Mouse (Mus musculus) kidney, adult 2 months (tissue): Measurements from ENCODE around the gene Nploc4. TPM values are rescaled to one million over a fixed set of nuclear protein-coding genes. Genes with fewer than 3 reads are reported as not detected.
"Not testable (repeated sequence)": the region's sequence is repeated elsewhere in the genome, so short reads cannot be mapped to it uniquely, and the experiment has no call there.

Experiments
- DNase-seq: peaks from one replicate; pipeline ENCODE4 v3.0.0; 2021
- H3K27ac ChIP-seq: fragments of 200-500 bp; 2 replicates; pipeline ENCODE4 v1.5.1; 2012; ENCODE audit warnings: low read depth, low read length, control low read depth, inconsistent platforms; ENCODE audit not compliant: insufficient read depth
- H3K27me3 ChIP-seq: fragments of 200-500 bp; replicated peaks from 2 replicates; pipeline ENCODE4 v1.6.1; 2012; ENCODE audit warnings: mild to moderate bottlenecking, moderate library complexity, low read length, inconsistent platforms; ENCODE audit not compliant: control insufficient read depth, insufficient read depth
- H3K36me3 ChIP-seq: fragments of 200-500 bp; 2 replicates; pipeline ENCODE4 v1.6.1; 2012; ENCODE audit warnings: mild to moderate bottlenecking, moderate library complexity, low read length, inconsistent platforms; ENCODE audit not compliant: control insufficient read depth, insufficient read depth
- H3K4me1 ChIP-seq: fragments of 200-500 bp; 2 replicates; pipeline ENCODE4 v1.6.1; 2011; ENCODE audit warnings: low read length; ENCODE audit not compliant: control insufficient read depth, insufficient read depth
- H3K4me3 ChIP-seq: fragments of 200-500 bp; 2 replicates; pipeline ENCODE4 v1.5.1; 2011; ENCODE audit warnings: mild to moderate bottlenecking, low read depth, low read length, control low read depth; ENCODE audit not compliant: insufficient read depth
- CTCF ChIP-seq: fragments of 200-500 bp; conservative IDR thresholded peaks from 2 replicates; pipeline ENCODE4 v1.5.1; 2011; ENCODE audit warnings: low read depth, mild to moderate bottlenecking, control low read depth, low read length, moderate library complexity, mixed read lengths; ENCODE audit not compliant: insufficient read depth, insufficient read length
- POLR2A ChIP-seq: fragments of 200-500 bp; IDR thresholded peaks from one replicate; pipeline ENCODE4 v1.6.1; 2011; ENCODE audit warnings: low read depth, low read length, control low read depth
- WGBS: fragments of 180-500 bp; shearing (Covaris S2); methylation state at CpG from one replicate; pipeline ENCODE4 v1.1.7; 2018; 5-methylcytosine and 5-hydroxymethylcytosine counted together
- polyA plus RNA-seq: library from polyadenylated mRNA; depleted of rRNA; stranded (reverse); fragments of >200 nt; gene quantifications from 2 replicates; pipeline ENCODE4 v1.2.3, GENCODE M21; 2012

Gene Nploc4
- polyA plus RNA-seq, 1 experiment, result 39.5 TPM

GRCm38 (mm10) chr11:120437857-120438385 is 413 bp upstream of the Nploc4 start:
- DNase-seq, result no peak
- Histone ChIP-seq H3K27me3 (no peaks in the 10 kb centered on the region), H3K27ac (peak overlapping the region; percentile 71; the same call in 1 of the 2 replicates), H3K4me3 (peak overlapping the region; percentile 97), H3K4me1 (peaks cover 5% of the 10 kb centered on the region; the same call in 1 of the 2 replicates), H3K36me3 (no peaks in the 10 kb centered on the region)
- WGBS, result 20% methylated on average over 12 of the region's 12 CpGs
- no peak for TF ChIP-seq POLR2A
- no peak for TF ChIP-seq CTCF

GRCm38 (mm10) chr11:120426727-120427126 is 10.8 kb downstream of the Nploc4 start:
- H3K27ac ChIP-seq, result no peak overlapping the region
- TF ChIP-seq POLR2A (no peak), CTCF (no peak)
- no peak overlapping the region for H3K4me3 ChIP-seq
- DNase-seq, result no peak
- 82% methylated on average over 3 of the region's 3 CpGs for WGBS
- H3K27me3 ChIP-seq, result no peaks in the 10 kb centered on the region
- no peaks in the 10 kb centered on the region; the same call in 1 of the 2 replicates for H3K4me1 ChIP-seq
- peaks cover 11% of the 10 kb centered on the region for H3K36me3 ChIP-seq

- H3K27ac ChIP-seq, result no peak overlapping the region
- WGBS, result 51% methylated on average over 9 of the region's 9 CpGs
Measured at GRCm38 (mm10) chr11:120423569-120424295, 13.8 kb downstream of the Nploc4 start.

GRCm38 (mm10) chr11:120422651-120423568 is 14.6 kb downstream of the Nploc4 start:
- WGBS, result 43% methylated on average over 13 of the region's 13 CpGs
- Histone ChIP-seq H3K4me3 (no peak overlapping the region), H3K4me1 (no peaks in the 10 kb centered on the region; the same call in 1 of the 2 replicates), H3K27ac (0 out of 2 replicates have a peak overlapping the region, but pooled peaks have one; percentile 3), H3K27me3 (no peaks in the 10 kb centered on the region), H3K36me3 (peaks cover 9% of the 10 kb centered on the region)
- TF ChIP-seq CTCF (no peak), POLR2A (no peak)
- DNase-seq, result no peak

More at GRCm38 (mm10) chr11:120423569-120424295, 13.8 kb downstream of the Nploc4 start:
- Histone ChIP-seq H3K4me3 (no peak overlapping the region), H3K36me3 (peaks cover 12% of the 10 kb centered on the region), H3K27me3 (no peaks in the 10 kb centered on the region), H3K4me1 (no peaks in the 10 kb centered on the region; the same call in 1 of the 2 replicates)
- peak; percentile 68 for DNase-seq
- TF ChIP-seq CTCF (peak; percentile 73), POLR2A (no peak)

- Histone ChIP-seq H3K27me3 (no peaks in the 10 kb centered on the region), H3K27ac (no peak overlapping the region), H3K4me1 (no peaks in the 10 kb centered on the region), H3K36me3 (peaks cover 3% of the 10 kb centered on the region; the same call in 1 of the 2 replicates), H3K4me3 (no peak overlapping the region)
- DNase-seq, result no peak
- WGBS, result 92% methylated on average over 1 of the region's 1 CpGs
- TF ChIP-seq CTCF (no peak), POLR2A (no peak)
Measured at GRCm38 (mm10) chr11:120418592-120418991, 18.9 kb downstream of the Nploc4 start.

- peaks cover 3% of the 10 kb centered on the region; the same call in 1 of the 2 replicates for H3K36me3 ChIP-seq
- DNase-seq, result no peak
- WGBS, result 89% methylated on average over 7 of the region's 7 CpGs
Measured at GRCm38 (mm10) chr11:120417852-120418251, 19.7 kb downstream of the Nploc4 start.

GRCm38 (mm10) chr11:120413621-120414020 is 23.9 kb downstream of the Nploc4 start:
- H3K4me1 ChIP-seq, H3K4me3 ChIP-seq, DNase-seq, H3K27me3 ChIP-seq, H3K36me3 ChIP-seq, H3K27ac ChIP-seq: not testable (repeated sequence)
- 93% methylated on average over 7 of the region's 10 CpGs for WGBS

More at GRCm38 (mm10) chr11:120417852-120418251, 19.7 kb downstream of the Nploc4 start:
- H3K4me3 ChIP-seq, result no peak overlapping the region
- TF ChIP-seq POLR2A (no peak), CTCF (no peak)
- no peaks in the 10 kb centered on the region for H3K27me3 ChIP-seq
- no peak overlapping the region for H3K27ac ChIP-seq
- H3K4me1 ChIP-seq, result no peaks in the 10 kb centered on the region
